Mouse (Mus musculus) kidney, postnatal 14 days (tissue): ENCODE data around the gene Myl9.

Source experiments
- DNase-seq: peaks from one replicate; pipeline ENCODE4 v3.0.0; 2022; ENCODE audit warnings: mixed read lengths

Gene Myl9

GRCm38 (mm10) chr2:156764747-156765146, 10.5 kb upstream of the Myl9 start:
- no peak for DNase-seq

- no peak for DNase-seq
Observed at GRCm38 (mm10) chr2:156765593-156765992, 9.6 kb upstream of the Myl9 start.

GRCm38 (mm10) chr2:156766227-156767019, 8.8 kb upstream of the Myl9 start:
- no peak for DNase-seq

- no peak for DNase-seq
Observed at GRCm38 (mm10) chr2:156767108-156767507, 8.1 kb upstream of the Myl9 start.

GRCm38 (mm10) chr2:156769274-156769673, 5.9 kb upstream of the Myl9 start:
- DNase-seq = no peak

- DNase-seq = no peak
Observed at GRCm38 (mm10) chr2:156773470-156773869, 1.8 kb upstream of the Myl9 start.

- DNase-seq = no peak
Observed at GRCm38 (mm10) chr2:156774035-156774737, 1.0 kb upstream of the Myl9 start.

GRCm38 (mm10) chr2:156775455-156776435, 525 bp downstream of the Myl9 start:
- DNase-seq = no peak

- no peak for DNase-seq
Observed at GRCm38 (mm10) chr2:156776907-156777306, 1.7 kb downstream of the Myl9 start.

- peak; percentile 70 for DNase-seq
Observed at GRCm38 (mm10) chr2:156777326-156778004, 2.2 kb downstream of the Myl9 start.

GRCm38 (mm10) chr2:156778571-156778970, 3.4 kb downstream of the Myl9 start:
- DNase-seq = no peak

GRCm38 (mm10) chr2:156779036-156779435, 3.8 kb downstream of the Myl9 start:
- no peak for DNase-seq

- DNase-seq = no peak
Observed at GRCm38 (mm10) chr2:156779488-156779887, 4.3 kb downstream of the Myl9 start.

- no peak for DNase-seq
Observed at GRCm38 (mm10) chr2:156780129-156780528, 4.9 kb downstream of the Myl9 start.

GRCm38 (mm10) chr2:156780752-156781151, 5.5 kb downstream of the Myl9 start:
- no peak for DNase-seq

- no peak for DNase-seq
Observed at GRCm38 (mm10) chr2:156781281-156781680, 6.1 kb downstream of the Myl9 start.

GRCm38 (mm10) chr2:156781836-156782480, 6.7 kb downstream of the Myl9 start:
- no peak for DNase-seq

GRCm38 (mm10) chr2:156782481-156783348, 7.5 kb downstream of the Myl9 start:
- no peak for DNase-seq

GRCm38 (mm10) chr2:156783349-156783728, 8.1 kb downstream of the Myl9 start:
- no peak for DNase-seq

- DNase-seq = no peak
Observed at GRCm38 (mm10) chr2:156784016-156784585, 8.9 kb downstream of the Myl9 start.

GRCm38 (mm10) chr2:156784891-156785290, 9.7 kb downstream of the Myl9 start:
- DNase-seq = no peak
